ENCODE assay signal across 9 mouse cellular contexts in genomic region chr12:71040462-71040861, GRCm38 (mm10). TPM values are rescaled to one million over a fixed set of nuclear protein-coding genes. Genes with fewer than 3 reads are reported as not detected.
DNase-seq lines count a peak whose midpoint lies in the region; ATAC-seq and TF ChIP-seq lines count a peak whose summit lies in the region.
"Had no signal": no experiment of that assay in that cellular context is flagged by ENCODE, and none has a peak within 500 bp of the region (broad histone marks: within the 10 kb centered on the region; RNA-seq: fewer than 3 reads in every experiment).

No protein-coding gene starts in this region.

- 0 out of 2 replicates have a peak overlapping the region, but pooled peaks have one; percentile 2 for H3K27ac ChIP-seq in liver, adult 2 months (replicated peaks; ENCODE audit: insufficient read depth, low read depth, low read length)
- no peak overlapping the region for H3K27ac ChIP-seq in liver, embryonic 12.5 days
- peak overlapping the region; percentile 11; the same call in 1 of the 2 replicates for H3K27ac ChIP-seq in lung, postnatal 0 days (ENCODE audit: low read length)
- H3K27ac ChIP-seq in thymus, adult 2 months (ENCODE audit: control insufficient read depth, insufficient read depth, low read length), result peak overlapping the region; percentile 53; the same call in 1 of the 2 replicates
- H3K27ac ChIP-seq in stomach, postnatal 0 days (replicated peaks), result no peak overlapping the region
- H3K27ac ChIP-seq: hindbrain, embryonic 15.5 days had no signal

- no peak for TF ChIP-seq CTCF in liver, adult 2 months (IDR thresholded peaks at IDR 0.05; ENCODE audit: low read depth, low read length)
- no peak for TF ChIP-seq CTCF in lung, postnatal 0 days (IDR thresholded peaks at IDR 0.05)
- no peak for TF ChIP-seq CTCF in thymus, adult 2 months (IDR thresholded peaks at IDR 0.05; ENCODE audit: borderline replicate concordance, control insufficient read depth, extremely low read depth, insufficient read depth, low read length, poor library complexity)
- no peak for TF ChIP-seq CTCF in stomach, postnatal 0 days (IDR thresholded peaks at IDR 0.05; ENCODE audit: low read depth)

- H3K9me3 ChIP-seq in liver, embryonic 12.5 days (replicated peaks), result no peaks in the 10 kb centered on the region
- no peaks in the 10 kb centered on the region for H3K9me3 ChIP-seq in lung, postnatal 0 days (ENCODE audit: low read length)
- H3K9me3 ChIP-seq in stomach, postnatal 0 days (ENCODE audit: control insufficient read depth, low read length), result no peaks in the 10 kb centered on the region
- H3K9me3 ChIP-seq: hindbrain, embryonic 15.5 days had no signal

- H3K36me3 ChIP-seq in liver, adult 2 months (ENCODE audit: control insufficient read depth, insufficient read depth, low read length), result peaks cover 41% of the 10 kb centered on the region
- H3K36me3 ChIP-seq in liver, embryonic 12.5 days, result peaks cover 85% of the 10 kb centered on the region
- H3K36me3 ChIP-seq in lung, postnatal 0 days (ENCODE audit: insufficient read depth, low read length), result peaks cover 29% of the 10 kb centered on the region; the same call in 1 of the 2 replicates
- peaks cover 67% of the 10 kb centered on the region for H3K36me3 ChIP-seq in thymus, adult 2 months (ENCODE audit: control insufficient read depth, insufficient read depth, low read length)
- H3K36me3 ChIP-seq in stomach, postnatal 0 days (ENCODE audit: control insufficient read depth, insufficient read depth, low read length), result peaks cover 17% of the 10 kb centered on the region

- no peak for ATAC-seq in liver, embryonic 12.5 days
- ATAC-seq in lung, postnatal 0 days, result peak; percentile 52
- no peak for ATAC-seq in stomach, postnatal 0 days (ENCODE audit: low FRiP score, low TSS enrichment)
- ATAC-seq in cerebellum, adult (ENCODE audit: insufficient number of reproducible peaks, low FRiP score, low TSS enrichment), result no peak

- H3K4me1 ChIP-seq in liver, adult 2 months (ENCODE audit: control insufficient read depth, insufficient read depth, low read length), result peaks cover 16% of the 10 kb centered on the region
- H3K4me1 ChIP-seq in liver, embryonic 12.5 days, result peaks cover 14% of the 10 kb centered on the region
- peaks cover 3% of the 10 kb centered on the region; the same call in 1 of the 2 replicates for H3K4me1 ChIP-seq in lung, postnatal 0 days (ENCODE audit: insufficient read depth, low read depth, low read length)
- H3K4me1 ChIP-seq in thymus, adult 2 months (replicated peaks; ENCODE audit: control insufficient read depth, insufficient read depth, low read length), result peaks cover 7% of the 10 kb centered on the region
- no peaks in the 10 kb centered on the region for H3K4me1 ChIP-seq in stomach, postnatal 0 days (replicated peaks; ENCODE audit: control insufficient read depth, insufficient read depth)
- H3K4me1 ChIP-seq: hindbrain, embryonic 15.5 days had no signal

- H3K9ac ChIP-seq in liver, adult 2 months (ENCODE audit: low read depth, low read length), result no peak overlapping the region
- H3K9ac ChIP-seq in liver, embryonic 12.5 days, result no peak overlapping the region
- no peak overlapping the region for H3K9ac ChIP-seq in lung, postnatal 0 days (replicated peaks; ENCODE audit: low read depth)
- no peak overlapping the region for H3K9ac ChIP-seq in stomach, postnatal 0 days (ENCODE audit: low read length)
- H3K9ac ChIP-seq: hindbrain, embryonic 15.5 days had no signal

- TF ChIP-seq EP300 in lung, postnatal 0 days (IDR thresholded peaks at IDR 0.05), result no peak
- no peak for TF ChIP-seq EP300 in stomach, postnatal 0 days (optimal IDR thresholded peaks at IDR 0.05)

- peaks cover 3% of the 10 kb centered on the region; the same call in 1 of the 2 replicates for H3K79me2 ChIP-seq in liver, adult 2 months (ENCODE audit: control insufficient read depth, insufficient read depth, low read length)

- no peak overlapping the region for H3K4me2 ChIP-seq in liver, embryonic 12.5 days
- no peak overlapping the region for H3K4me2 ChIP-seq in lung, postnatal 0 days (replicated peaks; ENCODE audit: low read depth, low read length)
- no peak overlapping the region for H3K4me2 ChIP-seq in stomach, postnatal 0 days (replicated peaks; ENCODE audit: low read depth)
- H3K4me2 ChIP-seq: hindbrain, embryonic 15.5 days had no signal

- H3K4me3 ChIP-seq in liver, adult 2 months (ENCODE audit: insufficient read depth, low read depth, low read length), result no peak overlapping the region
- H3K4me3 ChIP-seq in liver, embryonic 12.5 days, result no peak overlapping the region
- H3K4me3 ChIP-seq in lung, postnatal 0 days (ENCODE audit: low read depth, low read length), result no peak overlapping the region
- H3K4me3 ChIP-seq in thymus, adult 2 months (ENCODE audit: control insufficient read depth, insufficient read depth, low read length), result no peak overlapping the region
- no peak overlapping the region for H3K4me3 ChIP-seq in stomach, postnatal 0 days (ENCODE audit: low read depth, low read length)
- H3K4me3 ChIP-seq: hindbrain, embryonic 15.5 days had no signal

- no peaks in the 10 kb centered on the region for H3K27me3 ChIP-seq in liver, adult 2 months (ENCODE audit: control insufficient read depth, insufficient read depth, low read length)
- no peaks in the 10 kb centered on the region for H3K27me3 ChIP-seq in liver, embryonic 12.5 days (replicated peaks)
- H3K27me3 ChIP-seq in lung, postnatal 0 days (replicated peaks; ENCODE audit: insufficient read depth, low read length), result no peaks in the 10 kb centered on the region
- no peaks in the 10 kb centered on the region for H3K27me3 ChIP-seq in thymus, adult 2 months (ENCODE audit: control insufficient read depth, insufficient read depth, low read length)
- no peaks in the 10 kb centered on the region for H3K27me3 ChIP-seq in stomach, postnatal 0 days (ENCODE audit: control insufficient read depth, insufficient read depth, low read length)
- H3K27me3 ChIP-seq: hindbrain, embryonic 15.5 days had no signal

- DNase-seq in liver, adult 2 months (ENCODE audit: extremely low read depth, low read depth, low spot score), result peak; percentile 37
- peak; percentile 38 for DNase-seq in gastrocnemius, postnatal 25 days
- DNase-seq in lung, postnatal 0 days (ENCODE audit: low spot score), result peak; percentile 52
- peak; percentile 54 for DNase-seq in thymus, adult 2 months
- no peak for DNase-seq in stomach, postnatal 0 days (ENCODE audit: low spot score)
- no peak for DNase-seq in urinary bladder, postnatal 25 days (ENCODE audit: low spot score)

- TF ChIP-seq POLR2A in liver, adult 2 months (IDR thresholded peaks at IDR 0.05; ENCODE audit: extremely low read depth, insufficient read depth, low read length), result no peak
- no peak for TF ChIP-seq POLR2A in thymus, adult 2 months (IDR thresholded peaks at IDR 0.05; ENCODE audit: control insufficient read depth, extremely low read depth, insufficient read depth, low read length, poor library complexity)

- 83% methylated on average over 7 of the region's 7 CpGs for WGBS in liver, adult 2 months
- WGBS in liver, embryonic 12.5 days (ENCODE audit: insufficient replicate concordance), result 76% methylated on average over 7 of the region's 7 CpGs
- WGBS in lung, postnatal 0 days, result 73% methylated on average over 7 of the region's 7 CpGs
- 65% methylated on average over 7 of the region's 7 CpGs for WGBS in thymus, adult 2 months
- 85% methylated on average over 7 of the region's 7 CpGs for WGBS in stomach, postnatal 0 days

RNA-seq across cellular contexts. Expression of gene Arid4a, which starts 24.7 kb away (rescaled TPM):
- total RNA-seq in liver, adult 2 months (2014; rRNA removed), result 6.6 and 6.8 TPM in 2 replicates
- 1.3 TPM in 2 replicates for polyA plus RNA-seq in liver, adult 2 months (2012; rRNA removed)
- 23.4 and 24.1 TPM in 2 replicates for polyA plus RNA-seq in liver, embryonic 12.5 days (2016; fragmentation: Nextera tagmentation; extraction: Ambion mirVana)
- total RNA-seq in gastrocnemius, postnatal 25 days (2021), result 1 to 10 TPM; 7.8 to 8.1 TPM
- polyA plus RNA-seq in lung, postnatal 0 days (2015; fragmentation: Nextera tagmentation; extraction: Ambion mirVana), result 42.9 and 45.1 TPM in 2 replicates
- 7.5 and 8.1 TPM in 2 replicates for polyA plus RNA-seq in thymus, adult 2 months (2012; rRNA removed)
- polyA plus RNA-seq in stomach, postnatal 0 days (2015; fragmentation: Nextera tagmentation; extraction: Ambion mirVana), result 22.4 and 23.3 TPM in 2 replicates

Comparison
In these comparisons a context has a peak if more than half of its experiments do, and no peak if none do; other contexts are left out.
1. H3K27ac ChIP-seq: peak in liver, adult 2 months (single experiment), lung, postnatal 0 days (single experiment) and thymus, adult 2 months (single experiment); none in liver, embryonic 12.5 days (single experiment) and stomach, postnatal 0 days (single experiment).
2. DNase-seq: peak in liver, adult 2 months (single experiment), gastrocnemius, postnatal 25 days (single experiment), lung, postnatal 0 days (single experiment) and thymus, adult 2 months (single experiment); none in stomach, postnatal 0 days (single experiment) and urinary bladder, postnatal 25 days (single experiment).